Mouse (Mus musculus) C2C12 (cell line): ENCODE measurements around the gene Pigk. TPM values are rescaled to one million over a fixed set of nuclear protein-coding genes. Genes with fewer than 3 reads are reported as not detected.

ENCODE experiments used
- H3K27me3 ChIP-seq: one replicate; pipeline ENCODE4 v1.6.1; 2011; ENCODE audit not compliant: control insufficient read depth, insufficient read depth, insufficient read length
- H3K36me3 ChIP-seq: one replicate; pipeline ENCODE4 v1.6.1; 2011; ENCODE audit not compliant: control insufficient read depth, insufficient read depth
- H3K4me3 ChIP-seq: one replicate; pipeline ENCODE4 v1.5.1; 2011; ENCODE audit warnings: mild to moderate bottlenecking, control low read depth; ENCODE audit not compliant: poor library complexity, insufficient read depth, severe bottlenecking
- H3K79me2 ChIP-seq: one replicate; pipeline ENCODE4 v1.6.1; 2011; ENCODE audit not compliant: control insufficient read depth, insufficient read depth
- H3K79me3 ChIP-seq: one replicate; pipeline ENCODE4 v1.6.1; 2011; ENCODE audit warnings: low read depth, control low read depth
- H3ac ChIP-seq: one replicate; pipeline ENCODE3; 2011; ENCODE audit warnings: low read depth; ENCODE audit not compliant: control insufficient read depth, insufficient read length
- CEBPB ChIP-seq: IDR thresholded peaks from one replicate; pipeline ENCODE4 v1.6.1; 2011; ENCODE audit warnings: low read depth, mild to moderate bottlenecking, control low read depth, moderate library complexity
- CTCF ChIP-seq: IDR thresholded peaks from one replicate; pipeline ENCODE4 v1.5.1; 2011; ENCODE audit not compliant: control insufficient read depth, insufficient read depth, insufficient read length
- FOSL1 ChIP-seq: IDR thresholded peaks from one replicate; pipeline ENCODE4 v1.8.0; 2011; ENCODE audit warnings: mild to moderate bottlenecking, low read length; ENCODE audit not compliant: poor library complexity, insufficient read depth, severe bottlenecking
- MAX ChIP-seq: IDR thresholded peaks from one replicate; pipeline ENCODE4 v1.6.1; 2011; ENCODE audit warnings: mild to moderate bottlenecking, control low read depth
- MYOD1 ChIP-seq: IDR thresholded peaks from one replicate; pipeline ENCODE4 v1.6.1; 2011; ENCODE audit warnings: low read depth; ENCODE audit not compliant: control insufficient read depth, insufficient read length
- MYOG ChIP-seq: IDR thresholded peaks from one replicate; pipeline ENCODE4 v1.6.1; 2011; ENCODE audit not compliant: control insufficient read depth, insufficient read length; ENCODE audit errors: extremely low read depth
- USF1 ChIP-seq: IDR thresholded peaks from one replicate; pipeline ENCODE4 v1.6.1; 2011; ENCODE audit warnings: low read depth, mild to moderate bottlenecking, control low read depth, moderate library complexity
- polyA plus RNA-seq: library from polyadenylated mRNA; unstranded; fragments of >200 nt; fragmentation: generic; extraction: Trizol; gene quantifications from one replicate; pipeline ENCODE4 v1.2.1, GENCODE M21; 2012; ENCODE audit warnings: missing spikeins

The Pigk gene
- polyA plus RNA-seq, 1 experiment = 13.1 TPM

DNA sequence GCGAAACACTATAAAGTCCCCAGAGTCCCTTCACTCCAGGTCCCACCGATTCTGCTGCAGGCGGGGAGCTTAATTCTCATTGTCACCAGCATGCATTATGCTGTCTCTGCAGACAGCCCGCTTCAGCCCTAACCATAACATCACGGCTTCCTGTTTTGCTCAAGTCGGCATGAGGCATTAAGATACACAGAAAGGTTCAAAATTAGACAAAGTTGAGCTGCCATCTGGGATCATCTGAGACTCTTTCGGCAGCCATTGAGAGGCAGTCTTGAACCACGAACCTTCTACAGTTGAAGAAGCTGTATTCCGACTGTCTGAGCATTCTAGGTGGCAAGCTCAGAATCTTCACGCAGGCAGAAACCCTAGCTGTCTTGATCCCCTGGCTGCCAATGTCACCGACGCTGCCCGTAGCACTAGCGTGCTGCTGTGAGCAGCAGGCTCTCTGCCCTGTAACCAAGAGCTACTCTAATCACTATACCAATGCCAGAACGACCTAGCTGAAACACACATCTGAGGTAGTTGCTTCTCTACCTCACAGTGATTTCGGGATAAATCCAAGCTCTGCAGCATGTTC is 256.0 kb downstream of the Pigk start:
- Histone ChIP-seq H3K36me3 (no peaks in the 10 kb centered on the region), H3K79me3 (no peaks in the 10 kb centered on the region), H3ac (no peak overlapping the region), H3K27me3 (peaks cover 12% of the 10 kb centered on the region), H3K4me3 (no peak overlapping the region), H3K79me2 (no peaks in the 10 kb centered on the region)
- TF ChIP-seq CTCF = no peak
- TF ChIP-seq MAX = no peak
- TF ChIP-seq MYOD1 = no peak
- no peak for TF ChIP-seq MYOG
- TF ChIP-seq CEBPB = no peak
- TF ChIP-seq FOSL1 = no peak
- TF ChIP-seq USF1 = no peak

DNA sequence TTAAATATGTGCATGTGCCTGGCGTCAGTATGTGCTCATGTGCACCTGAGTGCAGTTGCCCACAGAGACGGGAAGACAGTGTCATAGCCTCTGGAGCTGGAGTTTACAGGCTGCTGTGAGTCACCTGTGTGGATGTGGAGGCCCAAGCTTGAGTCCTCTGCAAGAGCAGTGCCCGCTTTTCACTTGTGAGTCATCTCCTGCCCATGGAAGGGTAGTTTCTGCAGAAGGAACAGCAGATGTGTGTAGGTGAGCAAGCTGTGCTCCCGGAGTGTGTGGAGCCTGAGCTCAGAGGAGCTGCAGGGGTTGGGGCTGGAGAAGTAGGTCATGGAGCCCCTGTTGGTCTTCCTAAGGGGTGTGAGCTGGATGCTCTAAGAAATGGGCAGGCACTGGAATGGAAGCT is 257.5 kb downstream of the Pigk start:
- no peaks in the 10 kb centered on the region for H3K79me3 ChIP-seq
- H3K27me3 ChIP-seq = peaks cover 12% of the 10 kb centered on the region
- no peaks in the 10 kb centered on the region for H3K79me2 ChIP-seq
- H3K4me3 ChIP-seq = no peak overlapping the region
- no peaks in the 10 kb centered on the region for H3K36me3 ChIP-seq
- no peak overlapping the region for H3ac ChIP-seq
- TF ChIP-seq FOSL1 (no peak), MAX (no peak), USF1 (no peak), MYOG (no peak), CEBPB (no peak), CTCF (no peak), MYOD1 (no peak)

DNA sequence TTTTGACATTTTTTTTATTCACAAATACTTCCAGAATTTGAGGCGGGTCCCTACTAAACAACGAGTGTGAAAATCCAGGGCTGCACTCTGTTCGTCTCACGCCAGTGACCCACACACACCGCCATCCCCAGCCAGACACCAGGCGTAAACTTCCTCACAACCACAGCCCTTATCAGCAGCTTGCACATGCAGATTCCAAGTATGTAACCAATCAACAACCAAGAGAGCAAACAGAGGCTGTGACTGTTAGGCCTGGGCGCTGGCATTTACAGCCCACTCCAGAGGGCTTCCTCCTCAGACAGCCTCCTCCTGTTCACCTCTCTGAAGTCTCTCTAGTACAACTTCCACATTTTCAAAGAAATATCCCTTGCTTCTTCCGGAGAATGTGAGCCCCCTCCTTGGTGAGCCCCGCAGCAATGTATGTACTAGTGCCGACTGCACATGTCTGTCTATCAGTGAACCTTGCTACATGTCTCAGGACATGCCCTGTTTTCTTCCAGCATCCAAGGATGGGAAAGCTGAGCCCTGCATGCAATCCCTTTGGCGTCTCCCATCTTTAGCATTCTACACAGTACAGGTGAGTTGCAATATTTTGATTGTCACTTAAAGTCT is 265.7 kb downstream of the Pigk start:
- no peaks in the 10 kb centered on the region for H3K79me2 ChIP-seq
- H3K79me3 ChIP-seq = no peaks in the 10 kb centered on the region
- H3K36me3 ChIP-seq = no peaks in the 10 kb centered on the region
- no peak overlapping the region for H3ac ChIP-seq
- TF ChIP-seq CTCF (no peak), MYOG (no peak), USF1 (no peak), CEBPB (no peak), MAX (no peak), MYOD1 (no peak), FOSL1 (no peak)
- peaks cover 31% of the 10 kb centered on the region for H3K27me3 ChIP-seq
- H3K4me3 ChIP-seq = no peak overlapping the region

DNA sequence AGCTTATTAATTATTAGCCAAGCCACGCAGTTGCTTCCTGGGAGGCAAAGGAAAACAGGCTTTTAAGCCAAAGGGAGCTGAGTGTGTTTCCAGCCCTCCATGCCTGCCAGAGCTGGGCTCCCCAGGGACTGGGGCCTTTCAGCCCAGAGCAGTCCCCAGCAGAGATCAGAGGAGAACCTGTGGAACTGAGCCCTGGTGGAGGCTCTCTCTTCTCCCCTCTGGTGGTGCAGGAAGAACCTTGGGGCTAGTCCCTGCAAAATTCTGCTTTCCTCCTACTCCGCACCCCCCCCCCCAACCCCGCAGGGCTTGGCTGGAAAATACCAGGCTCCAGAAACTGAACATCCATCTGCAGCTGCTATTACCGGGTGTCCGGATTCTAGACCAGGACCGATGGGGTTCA is 266.5 kb downstream of the Pigk start:
- H3K79me2 ChIP-seq = no peaks in the 10 kb centered on the region
- no peaks in the 10 kb centered on the region for H3K36me3 ChIP-seq
- TF ChIP-seq CEBPB = no peak
- TF ChIP-seq MYOG = no peak
- no peak overlapping the region for H3ac ChIP-seq
- no peak overlapping the region for H3K4me3 ChIP-seq
- peaks cover 31% of the 10 kb centered on the region for H3K27me3 ChIP-seq
- H3K79me3 ChIP-seq = no peaks in the 10 kb centered on the region

DNA sequence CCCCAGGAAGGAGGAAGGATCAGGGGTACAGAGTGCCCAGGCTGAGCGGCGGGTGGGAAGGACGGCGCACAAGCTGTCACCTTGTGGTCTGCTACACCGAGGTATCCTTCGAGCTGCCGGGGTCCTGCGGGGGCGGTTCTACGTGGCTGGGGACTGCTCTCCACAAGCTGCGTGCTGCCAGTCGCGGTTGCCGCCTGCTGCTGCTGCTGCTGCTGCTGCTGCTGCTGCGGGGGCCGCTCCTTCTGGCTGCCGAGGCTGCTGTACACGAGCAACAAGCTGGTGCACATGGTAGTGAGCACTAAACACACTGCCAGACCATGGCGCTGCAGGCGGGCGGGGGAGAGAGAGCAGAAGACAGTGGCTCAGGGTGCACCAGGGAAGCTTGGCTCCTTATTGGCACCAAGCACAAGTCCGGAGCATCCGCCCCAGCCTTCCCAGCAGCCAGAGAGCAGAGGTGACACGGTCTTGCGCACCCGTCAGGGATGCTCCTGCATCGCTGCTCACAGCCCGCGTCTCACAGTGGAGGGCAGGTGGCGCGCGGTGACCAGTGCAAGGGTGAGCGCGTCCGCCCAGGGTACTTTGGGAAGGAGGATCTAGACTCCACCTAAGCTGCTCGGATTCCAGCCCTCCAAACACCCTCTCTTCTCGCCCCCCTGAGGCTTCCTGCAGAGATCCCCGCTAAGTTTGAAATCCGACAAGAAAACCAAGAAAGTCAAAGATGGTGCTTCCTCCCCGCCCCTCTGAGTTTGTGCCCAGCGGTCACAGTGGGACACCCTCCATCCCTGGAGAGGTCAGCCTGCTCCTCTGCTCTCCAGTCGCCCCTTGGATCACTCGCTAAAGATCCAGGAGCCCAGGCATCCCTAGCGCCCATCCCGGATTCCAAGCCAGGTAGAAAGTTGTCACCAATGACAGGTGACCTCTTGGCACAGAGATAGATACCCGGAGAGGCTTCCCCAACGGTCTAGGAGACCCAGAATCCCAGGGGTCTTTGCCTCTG is 267.4 kb downstream of the Pigk start:
- H3ac ChIP-seq = no peak overlapping the region
- TF ChIP-seq CTCF (no peak), CEBPB (no peak), MYOD1 (no peak), MYOG (no peak), FOSL1 (no peak), MAX (no peak), USF1 (no peak)
- peaks cover 31% of the 10 kb centered on the region for H3K27me3 ChIP-seq
- no peaks in the 10 kb centered on the region for H3K79me3 ChIP-seq
- no peaks in the 10 kb centered on the region for H3K79me2 ChIP-seq
- no peak overlapping the region for H3K4me3 ChIP-seq
- H3K36me3 ChIP-seq = no peaks in the 10 kb centered on the region
